Mouse (Mus musculus) brown adipose tissue, adult 24 weeks (tissue): ENCODE data around the gene Ctrc. TPM values are rescaled to one million over a fixed set of nuclear protein-coding genes. Genes with fewer than 3 reads are reported as not detected.

ENCODE experiments used
- H3K27ac ChIP-seq: fragments of 200-500 bp; replicated peaks from 2 replicates; pipeline ENCODE4 v1.5.1; 2012; ENCODE audit warnings: low read depth, mild to moderate bottlenecking, low read length
- H3K4me1 ChIP-seq: fragments of 200-500 bp; 2 replicates; pipeline ENCODE4 v1.6.1; 2012; ENCODE audit warnings: low read length, mixed read lengths; ENCODE audit not compliant: control insufficient read depth, insufficient read depth, insufficient read length
- H3K4me3 ChIP-seq: fragments of 200-500 bp; 2 replicates; pipeline ENCODE4 v1.5.1; 2012; ENCODE audit warnings: low read depth, mild to moderate bottlenecking, low read length, moderate library complexity; ENCODE audit not compliant: insufficient read depth
- polyA plus RNA-seq: library from polyadenylated mRNA; stranded (reverse); fragments of >200 nt; gene quantifications from 2 replicates; pipeline ENCODE4 v1.2.4, GENCODE M21; 2012; ENCODE audit not compliant: missing spikeins, insufficient read depth, insufficient read length

The Ctrc gene
- polyA plus RNA-seq, 1 experiment = not detected

DNA sequence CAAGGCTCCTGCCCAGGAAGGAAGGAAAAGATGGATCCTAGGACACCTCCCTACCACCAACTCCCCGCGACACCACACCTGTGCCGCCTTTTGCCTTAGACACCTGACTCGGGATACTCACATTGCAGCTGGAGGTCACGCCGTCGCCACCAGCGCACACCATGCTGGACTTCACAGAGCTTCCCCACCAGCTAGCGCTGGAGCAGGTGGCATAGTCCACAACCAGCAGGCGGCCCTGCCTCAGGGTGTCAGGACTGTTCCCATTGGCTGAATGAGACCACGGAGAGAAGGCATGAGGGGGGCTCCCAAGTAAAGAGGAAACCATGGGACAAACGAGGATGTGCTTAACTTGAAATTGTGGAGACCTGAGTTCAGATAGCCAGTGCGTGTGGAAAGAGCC lies 27.3 kb downstream of the Ctrc start:
- no peak overlapping the region for H3K4me3 ChIP-seq
- no peaks in the 10 kb centered on the region for H3K4me1 ChIP-seq
- H3K27ac ChIP-seq = no peak overlapping the region

DNA sequence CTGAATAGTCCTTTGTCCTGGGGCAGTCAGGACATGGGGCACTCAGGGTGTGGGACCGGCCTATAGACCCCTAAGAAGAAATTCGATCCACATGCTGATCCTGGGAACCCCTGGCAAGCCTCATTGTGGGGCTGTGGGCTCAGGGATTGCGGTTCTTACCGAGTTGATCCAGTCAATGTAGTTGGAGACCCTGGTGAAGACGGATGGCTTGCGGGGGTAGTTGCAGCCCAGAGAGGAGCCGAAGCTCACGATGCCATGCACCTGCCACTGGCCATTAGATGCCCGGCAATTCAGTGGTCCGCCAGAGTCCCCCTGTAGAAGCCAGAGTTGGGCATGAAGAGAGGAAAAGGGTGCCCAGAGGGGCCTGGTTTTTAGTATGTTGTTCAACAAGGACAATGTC lies 28.5 kb downstream of the Ctrc start:
- H3K4me1 ChIP-seq = no peaks in the 10 kb centered on the region
- H3K4me3 ChIP-seq = no peak overlapping the region

DNA sequence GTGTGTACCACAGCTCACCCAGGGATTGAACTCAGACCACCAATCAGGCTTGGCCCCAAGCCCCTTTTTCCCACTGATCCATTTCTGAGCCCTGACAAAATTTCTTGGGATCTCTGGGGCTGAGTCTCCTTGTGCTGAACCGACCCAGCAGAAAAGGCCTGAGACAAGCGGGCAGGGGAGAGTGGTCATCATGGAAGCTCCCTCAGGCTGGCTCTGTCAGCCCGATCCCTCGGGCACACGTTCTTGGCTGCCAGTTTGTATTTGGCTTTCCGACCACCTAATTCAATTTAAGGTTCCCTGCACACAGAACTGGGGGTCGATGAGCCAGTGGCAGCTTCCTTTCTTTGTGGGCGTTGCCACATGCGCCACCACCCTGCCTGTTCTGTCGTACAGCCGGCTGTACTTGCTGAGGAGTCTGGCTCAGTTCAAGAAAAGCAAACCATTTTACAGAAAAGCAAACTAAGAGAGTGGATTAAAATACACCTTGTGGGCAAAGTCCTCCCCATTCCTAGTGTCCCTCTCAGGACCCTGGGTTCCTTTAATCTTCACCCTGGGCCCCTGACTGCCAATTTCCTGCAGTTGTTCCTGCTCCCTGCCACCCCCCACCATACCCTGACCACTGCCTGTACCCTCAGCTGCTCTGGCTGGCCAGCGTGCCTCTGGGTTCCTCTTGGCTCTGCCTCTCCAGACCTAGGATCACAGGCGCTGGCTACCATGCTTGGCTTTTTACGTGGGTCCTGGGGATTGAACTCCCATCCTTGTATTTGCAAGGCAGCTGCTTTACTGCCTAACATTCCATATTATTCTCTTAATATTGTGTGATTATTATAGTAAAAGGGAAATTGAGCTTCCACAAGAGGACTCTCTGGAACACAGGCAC lies 29.1 kb downstream of the Ctrc start:
- no peak overlapping the region for H3K27ac ChIP-seq
- no peaks in the 10 kb centered on the region for H3K4me1 ChIP-seq
- no peak overlapping the region for H3K4me3 ChIP-seq

More for the DNA sequence above, 28.5 kb downstream of the Ctrc start:
- H3K27ac ChIP-seq = no peak overlapping the region

DNA sequence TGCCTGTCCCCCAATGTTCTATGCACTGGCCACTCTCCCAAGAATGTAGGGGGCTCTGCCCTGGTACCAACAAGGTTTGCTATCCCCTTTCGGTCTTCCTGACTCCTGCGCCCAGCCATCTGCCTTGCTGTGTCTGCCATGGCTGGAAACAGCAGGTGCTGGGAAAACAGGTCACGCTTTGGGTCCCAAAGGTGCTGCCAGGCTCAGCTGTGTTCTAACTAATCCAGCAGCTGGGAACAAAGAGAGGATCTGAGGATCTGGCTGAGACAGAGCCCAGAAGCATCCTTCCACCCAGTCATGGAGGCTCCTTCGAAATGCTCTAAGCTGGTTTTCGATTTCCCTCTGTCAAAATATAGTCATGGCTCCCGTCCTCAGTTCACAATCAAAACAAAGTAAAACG lies 29.9 kb downstream of the Ctrc start:
- Histone ChIP-seq H3K4me1 (no peaks in the 10 kb centered on the region), H3K27ac (no peak overlapping the region), H3K4me3 (no peak overlapping the region)

DNA sequence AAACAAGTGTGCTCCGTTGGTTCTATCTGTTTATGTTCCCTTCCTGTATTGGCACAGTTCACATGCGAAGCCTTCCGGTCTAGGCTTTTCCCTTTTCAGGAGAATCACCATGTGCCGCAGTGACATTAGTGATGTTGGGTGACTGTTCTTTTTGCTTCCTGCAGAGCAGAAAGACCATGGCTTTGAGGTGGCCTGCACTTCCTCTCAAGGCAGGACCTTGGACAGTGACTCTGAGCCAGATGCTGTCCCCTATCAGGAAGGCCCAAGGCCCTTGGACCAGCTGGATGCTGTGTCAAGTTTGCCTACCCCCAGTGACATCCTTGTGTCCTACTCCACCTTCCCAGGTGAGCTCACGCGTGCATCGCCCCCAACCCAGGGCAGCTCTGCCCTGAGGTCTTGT lies 34.8 kb downstream of the Ctrc start:
- no peak overlapping the region for H3K4me3 ChIP-seq
- no peaks in the 10 kb centered on the region for H3K4me1 ChIP-seq
- H3K27ac ChIP-seq = no peak overlapping the region

DNA sequence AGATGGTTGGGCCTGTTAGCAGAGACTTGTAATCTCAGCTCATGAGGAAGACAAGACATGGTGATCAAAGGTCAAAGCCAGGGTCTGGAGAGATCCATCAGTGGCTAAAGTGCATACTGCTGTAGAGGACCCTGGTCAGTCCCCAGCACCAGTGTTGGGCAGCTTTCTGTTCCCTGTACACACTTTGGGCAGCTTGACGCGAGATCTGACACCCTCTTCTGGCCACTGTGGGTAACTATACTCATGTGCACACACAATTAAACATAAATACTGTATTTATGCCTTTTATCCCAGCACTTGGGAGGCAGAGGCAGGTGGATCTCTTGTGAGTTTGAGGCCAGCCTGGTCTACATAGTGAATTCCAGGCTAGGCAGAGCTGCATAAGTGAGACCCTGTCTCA lies 35.2 kb downstream of the Ctrc start:
- H3K4me3 ChIP-seq = no peak overlapping the region
- no peak overlapping the region for H3K27ac ChIP-seq
- H3K4me1 ChIP-seq = no peaks in the 10 kb centered on the region

DNA sequence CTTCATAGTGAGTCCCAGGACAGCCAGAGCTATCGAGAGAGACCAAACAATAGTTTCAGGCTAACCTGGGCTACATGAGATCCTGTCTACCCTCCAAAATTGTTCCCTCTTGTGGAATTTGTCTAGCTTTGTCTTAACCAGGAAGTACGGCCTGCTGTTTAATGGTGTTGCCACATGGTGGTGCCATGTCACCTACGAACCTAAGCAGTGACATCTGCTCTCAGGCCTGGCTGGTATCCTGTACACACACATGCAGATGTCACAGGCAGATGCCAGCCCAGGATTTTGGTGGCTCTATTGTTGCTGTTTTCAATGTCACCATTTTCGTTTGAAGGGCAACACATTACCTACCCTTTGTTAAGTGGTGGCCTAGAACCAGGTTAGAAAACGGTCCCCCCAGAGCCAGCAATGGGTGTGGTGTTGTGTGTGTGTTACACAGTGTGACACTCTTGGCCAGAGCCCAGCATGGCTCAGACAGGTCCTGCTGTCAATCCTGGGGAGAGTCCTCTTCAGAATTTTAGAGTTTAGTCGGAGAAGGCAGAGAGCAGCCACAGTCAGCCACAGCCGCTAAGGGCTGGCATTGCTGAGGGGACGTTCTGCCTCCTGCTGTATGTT lies 36.2 kb downstream of the Ctrc start:
- no peak overlapping the region for H3K27ac ChIP-seq
- no peaks in the 10 kb centered on the region for H3K4me1 ChIP-seq
- H3K4me3 ChIP-seq = no peak overlapping the region

DNA sequence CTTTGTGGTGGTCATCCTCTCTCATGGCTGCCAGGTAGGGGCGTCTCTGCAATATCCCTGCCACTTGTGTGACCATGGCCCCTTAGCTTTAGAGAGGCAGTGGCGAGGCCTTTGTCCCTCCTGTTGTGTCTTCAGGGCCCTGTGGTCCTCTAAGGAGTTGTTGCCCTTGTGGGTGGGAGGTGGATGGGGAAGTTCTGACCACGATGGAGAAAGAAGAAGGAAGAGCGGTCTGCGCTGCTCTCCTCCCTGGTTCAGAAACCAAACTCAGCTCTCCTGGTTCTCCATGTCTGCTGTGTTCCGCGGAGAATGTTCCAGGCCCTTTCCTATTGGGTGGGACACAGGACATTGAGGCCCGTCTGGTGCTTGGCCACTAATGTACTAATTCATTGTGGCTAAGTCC lies 40.3 kb downstream of the Ctrc start:
- Histone ChIP-seq H3K4me3 (no peak overlapping the region), H3K4me1 (no peaks in the 10 kb centered on the region), H3K27ac (no peak overlapping the region)

DNA sequence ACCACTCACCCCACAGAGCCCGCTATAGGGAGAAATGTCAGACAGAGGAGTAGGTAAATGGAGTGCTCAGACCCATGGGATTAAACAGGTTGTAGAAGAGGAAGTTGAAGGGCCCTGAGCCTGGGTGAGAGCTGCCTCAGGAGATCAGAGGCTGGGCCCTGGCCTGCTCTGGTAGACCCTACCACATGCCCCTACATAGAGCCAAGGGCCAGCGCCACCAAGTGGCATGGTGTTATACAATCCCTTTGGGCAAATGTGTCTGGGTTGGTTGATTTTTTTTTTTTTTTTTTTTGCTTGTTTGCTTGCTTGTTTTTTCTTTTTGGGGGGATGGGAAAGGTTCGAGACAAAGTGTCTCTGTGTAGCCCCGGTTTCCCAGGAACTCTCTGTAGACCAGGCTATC lies 42.1 kb downstream of the Ctrc start:
- Histone ChIP-seq H3K4me3 (no peak overlapping the region), H3K27ac (no peak overlapping the region)

DNA sequence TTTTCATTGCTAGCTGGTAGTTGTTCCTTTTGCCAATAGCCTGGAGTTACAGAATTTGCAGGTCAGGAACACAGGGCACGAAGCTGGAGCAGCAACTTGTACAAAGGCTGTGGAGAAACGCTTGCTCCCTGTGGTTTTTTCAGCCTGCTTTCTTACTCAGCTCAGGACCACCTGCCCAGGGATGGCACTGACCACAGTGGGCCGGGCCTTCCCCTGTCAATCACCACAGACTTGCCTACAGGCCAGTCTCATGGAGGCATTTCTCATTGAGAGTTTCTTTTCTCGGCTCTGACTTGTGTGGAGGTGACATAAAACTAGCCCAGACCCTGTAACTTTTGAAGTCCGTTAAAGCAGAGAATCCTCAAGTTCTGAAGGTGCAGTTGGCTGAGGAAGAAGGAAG lies 48.6 kb downstream of the Ctrc start:
- Histone ChIP-seq H3K4me1 (peaks cover 7% of the 10 kb centered on the region; the same call in 1 of the 2 replicates), H3K27ac (no peak overlapping the region)

More for the DNA sequence above, 42.1 kb downstream of the Ctrc start:
- no peaks in the 10 kb centered on the region for H3K4me1 ChIP-seq

DNA sequence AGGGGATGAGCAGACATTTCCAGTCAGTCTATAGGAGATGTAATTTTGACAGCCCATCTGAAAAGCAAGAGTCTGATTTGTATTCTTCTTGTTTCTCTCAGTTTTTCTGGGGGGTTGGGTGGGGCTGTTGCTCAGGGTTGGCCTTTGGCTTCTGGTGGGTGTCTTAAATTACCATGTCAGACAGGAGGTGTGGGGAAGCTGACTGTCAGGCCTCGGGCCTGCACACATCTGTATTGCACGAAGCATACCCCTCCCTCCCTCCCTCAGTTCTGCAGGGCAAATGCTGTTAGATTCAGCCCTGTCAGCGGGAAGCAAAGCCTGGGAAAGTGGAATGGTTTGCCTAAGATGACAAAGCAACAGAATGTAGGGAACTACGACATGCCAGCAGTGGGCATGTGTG lies 49.2 kb downstream of the Ctrc start:
- H3K4me3 ChIP-seq = no peak overlapping the region
- H3K4me1 ChIP-seq = peaks cover 7% of the 10 kb centered on the region; the same call in 1 of the 2 replicates
- H3K27ac ChIP-seq = no peak overlapping the region

More for the DNA sequence above, 48.6 kb downstream of the Ctrc start:
- no peak overlapping the region for H3K4me3 ChIP-seq

DNA sequence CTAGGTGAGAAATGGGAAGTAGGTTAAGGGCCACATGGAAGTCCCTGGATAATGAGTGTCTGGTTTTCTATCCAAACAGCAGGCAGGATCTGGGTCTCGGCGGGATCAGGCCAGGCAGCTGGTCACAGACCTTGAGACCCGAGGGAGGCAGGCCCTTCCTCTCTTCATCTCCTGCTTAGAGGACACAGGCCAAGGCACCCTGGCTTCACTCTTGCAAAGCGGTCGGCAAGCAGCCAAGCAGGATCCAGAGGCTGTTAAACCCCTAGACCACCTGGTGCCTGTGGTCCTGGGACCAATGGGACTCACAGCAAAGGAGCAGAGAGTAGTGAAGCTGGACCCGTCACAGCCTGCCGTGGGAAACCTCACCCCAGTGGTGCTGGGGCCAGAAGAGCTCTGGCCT lies 49.8 kb downstream of the Ctrc start:
- no peak overlapping the region for H3K4me3 ChIP-seq
- H3K27ac ChIP-seq = no peak overlapping the region
- peaks cover 7% of the 10 kb centered on the region; the same call in 1 of the 2 replicates for H3K4me1 ChIP-seq

DNA sequence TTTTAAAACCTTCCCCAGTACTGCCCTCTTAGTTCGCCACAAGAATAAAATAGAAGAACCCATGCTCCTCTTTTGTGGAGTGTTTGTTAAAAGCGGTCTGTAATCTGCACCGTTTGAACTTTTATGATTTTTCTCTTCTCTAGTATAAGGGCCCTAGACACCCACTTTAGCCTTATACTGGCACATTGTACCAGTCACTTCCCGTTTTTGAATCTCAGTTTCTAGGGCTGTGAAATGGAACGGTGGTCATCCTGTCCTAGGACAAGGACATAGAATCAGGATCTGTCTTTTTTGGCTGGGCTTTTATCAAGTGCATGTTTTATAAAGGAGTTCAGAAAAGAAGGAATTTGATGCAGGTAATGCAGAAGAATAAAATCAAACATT lies 52.0 kb downstream of the Ctrc start:
- H3K4me3 ChIP-seq = peak overlapping the region; percentile 87
- peaks cover 7% of the 10 kb centered on the region; the same call in 1 of the 2 replicates for H3K4me1 ChIP-seq

DNA sequence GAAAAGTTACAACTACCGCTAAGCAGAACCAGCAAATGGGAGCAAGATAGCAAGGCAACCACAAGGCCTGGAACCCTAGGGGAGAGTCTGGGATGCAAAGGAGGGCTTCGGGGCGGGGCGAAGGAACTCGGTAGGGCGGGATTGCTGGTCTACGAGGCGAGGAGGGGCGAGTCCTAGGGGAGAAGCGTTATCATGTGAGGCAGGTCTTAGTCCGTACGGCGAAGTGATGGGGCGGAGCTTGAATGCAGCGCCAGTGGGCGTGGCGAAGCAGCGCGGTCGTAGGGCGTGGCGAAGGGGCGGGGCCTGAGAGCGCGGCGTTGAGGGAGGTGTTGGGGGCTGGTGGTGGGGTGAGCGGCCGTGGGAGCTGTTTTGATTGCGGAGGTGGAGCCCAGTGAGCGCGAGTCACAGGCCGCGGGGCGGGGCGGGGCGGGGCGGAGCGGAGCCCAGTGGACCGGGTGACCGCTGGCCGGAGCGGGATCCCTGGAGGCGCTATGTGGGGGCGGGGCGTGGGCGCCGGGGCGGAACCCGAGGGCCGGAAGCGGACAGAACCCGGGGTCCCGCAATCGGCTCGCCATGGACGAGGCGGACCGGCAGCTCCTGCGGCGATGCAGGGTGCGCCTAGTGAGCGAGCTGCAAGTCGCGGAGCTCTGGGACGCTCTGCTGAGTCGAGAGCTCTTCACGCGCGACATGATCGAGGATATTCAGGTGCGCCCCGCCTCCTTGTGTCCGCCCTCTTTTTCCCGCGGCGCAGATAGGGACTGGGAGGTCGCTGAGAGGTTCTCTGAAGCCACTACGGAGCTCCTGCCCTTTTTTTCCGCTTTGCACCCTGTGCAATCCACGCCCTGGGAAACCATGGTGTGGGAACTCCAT lies 52.6 kb downstream of the Ctrc start, which contains the start of gene Casp9:
Casp9 (plus strand) TSS at position 331 of the 870 bp plus-strand sequence.
- Histone ChIP-seq H3K27ac (peak within 1 kb of the TSS; percentile 84), H3K4me1 (peaks cover 7% of the 10 kb centered on the region; the same call in 1 of the 2 replicates), H3K4me3 (peak within 1 kb of the TSS; percentile 87)

More for the DNA sequence above, 52.0 kb downstream of the Ctrc start:
- peak overlapping the region; percentile 84 for H3K27ac ChIP-seq
